Mouse (Mus musculus) embryonic fibroblast, embryonic 13.5 days (primary cell): Measurements from ENCODE around the gene Dhx32. TPM values are rescaled to one million over a fixed set of nuclear protein-coding genes. Genes with fewer than 3 reads are reported as not detected.

ENCODE experiments used
- H3K27ac ChIP-seq: 2 replicates; pipeline ENCODE4 v1.5.1; 2012; ENCODE audit warnings: low read length, control low read depth, inconsistent platforms; ENCODE audit not compliant: insufficient read depth
- H3K4me1 ChIP-seq: 2 replicates; pipeline ENCODE4 v1.6.1; 2011; ENCODE audit warnings: low read length; ENCODE audit not compliant: control insufficient read depth, insufficient read depth
- H3K4me3 ChIP-seq: 2 replicates; pipeline ENCODE4 v1.5.1; 2011; ENCODE audit warnings: mild to moderate bottlenecking, control low read depth, low read length; ENCODE audit not compliant: insufficient read depth
- CTCF ChIP-seq: IDR thresholded peaks from 2 replicates; pipeline ENCODE4 v1.5.1; 2011; ENCODE audit warnings: mild to moderate bottlenecking, control low read depth, low read length, moderate library complexity, borderline replicate concordance; ENCODE audit not compliant: insufficient read depth
- POLR2A ChIP-seq: IDR thresholded peaks from 2 replicates; pipeline ENCODE4 v1.6.1; 2011; ENCODE audit warnings: low read depth, mild to moderate bottlenecking, control low read depth, low read length, moderate library complexity
- polyA plus RNA-seq: library from polyadenylated mRNA; stranded (reverse); fragments of >200 nt; gene quantifications from 2 replicates; pipeline ENCODE4 v1.2.4, GENCODE M21; 2011; ENCODE audit warnings: low read depth; ENCODE audit not compliant: missing spikeins, insufficient read length

Dhx32 gene
- polyA plus RNA-seq, 1 experiment = 20.5 TPM

GRCm38 (mm10) chr7:133740558-133740957 lies 42.0 kb downstream of the Dhx32 start:
- no peak for TF ChIP-seq POLR2A
- TF ChIP-seq CTCF = no peak
- Histone ChIP-seq H3K27ac (no peak overlapping the region), H3K4me1 (peaks cover 2% of the 10 kb centered on the region; the same call in 1 of the 2 replicates), H3K4me3 (no peak overlapping the region)

DNA sequence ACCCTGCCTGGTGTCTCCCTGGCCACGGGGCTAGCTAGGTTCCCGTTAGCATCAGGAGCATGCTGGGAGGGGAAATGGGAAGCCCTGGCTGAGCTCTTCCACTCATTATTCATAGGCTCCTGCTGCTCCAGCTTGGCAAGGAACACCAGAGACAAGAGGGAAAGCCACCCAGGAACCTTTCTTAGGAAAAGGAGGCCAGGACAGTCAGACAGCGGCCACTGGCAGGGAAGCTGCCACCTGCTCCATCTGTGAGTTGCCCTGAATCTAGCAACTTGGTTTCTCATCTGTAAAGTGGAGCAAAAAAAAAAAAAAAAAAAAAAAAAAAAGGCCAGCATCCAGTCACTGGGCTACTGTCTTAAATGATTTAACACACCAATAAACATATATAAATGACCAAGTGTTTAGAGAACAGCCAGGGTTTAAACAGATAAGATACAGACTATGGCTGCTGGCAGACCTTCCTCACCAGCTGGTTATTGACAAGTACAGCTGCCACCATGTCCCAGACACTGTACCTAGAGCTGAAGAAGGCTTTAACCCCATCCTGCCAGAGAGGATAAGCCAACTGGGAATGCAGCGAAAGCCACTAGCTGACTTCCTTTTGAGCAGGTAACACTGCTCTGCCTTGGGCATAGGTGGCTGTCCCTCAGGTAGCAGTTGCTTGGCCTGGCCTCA lies 50.4 kb downstream of the Dhx32 start:
- Histone ChIP-seq H3K4me1 (no peaks in the 10 kb centered on the region), H3K4me3 (no peak overlapping the region), H3K27ac (no peak overlapping the region)
- no peak for TF ChIP-seq POLR2A
- TF ChIP-seq CTCF = no peak

DNA sequence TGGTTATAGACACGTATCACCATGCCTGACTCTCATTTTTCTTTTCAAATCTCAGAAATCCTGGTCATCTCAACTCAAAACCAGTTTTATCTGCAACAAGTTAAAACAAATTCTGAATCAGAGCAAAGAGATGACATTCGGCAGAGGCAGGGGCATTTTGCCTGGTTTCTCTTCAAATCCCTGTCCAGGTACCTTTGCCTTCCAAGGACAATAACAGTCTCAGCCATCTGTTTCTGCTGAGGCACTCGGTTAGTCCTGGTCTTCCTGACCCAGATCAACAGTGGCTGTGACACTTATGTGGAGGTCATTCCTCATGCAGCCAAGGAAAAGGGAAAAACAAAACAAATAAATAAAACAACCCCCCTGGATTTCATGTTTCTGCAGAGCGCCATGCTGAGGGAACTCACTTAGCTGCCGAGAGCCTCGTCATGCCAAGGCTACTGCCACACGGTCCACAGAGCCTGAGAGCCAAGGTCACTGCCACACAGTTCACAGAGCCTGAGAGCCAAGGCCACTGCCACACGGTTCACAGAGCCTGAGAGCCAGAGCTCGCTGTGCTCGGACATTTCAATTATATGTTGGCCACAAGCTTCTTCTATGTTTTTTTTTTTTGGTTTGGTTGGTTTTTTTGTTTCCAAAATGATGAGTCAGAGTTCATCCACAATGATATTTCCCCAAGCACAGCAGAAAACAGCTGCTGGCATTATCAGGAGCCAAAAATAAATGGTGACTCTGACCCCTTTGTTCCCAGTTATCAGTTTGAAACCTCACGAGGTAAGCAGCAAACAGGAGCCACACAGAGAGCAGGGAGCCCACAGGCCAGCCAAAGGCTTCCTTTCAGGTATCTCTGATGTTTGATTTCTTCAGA lies 52.0 kb downstream of the Dhx32 start:
- TF ChIP-seq CTCF (no peak), POLR2A (no peak)
- Histone ChIP-seq H3K27ac (no peak overlapping the region), H3K4me3 (no peak overlapping the region), H3K4me1 (no peaks in the 10 kb centered on the region)

- no peak for TF ChIP-seq CTCF
- no peak for TF ChIP-seq POLR2A
- Histone ChIP-seq H3K4me3 (no peak overlapping the region), H3K27ac (no peak overlapping the region), H3K4me1 (no peaks in the 10 kb centered on the region)
Measured at GRCm38 (mm10) chr7:133729351-133729750, 53.2 kb downstream of the Dhx32 start.

DNA sequence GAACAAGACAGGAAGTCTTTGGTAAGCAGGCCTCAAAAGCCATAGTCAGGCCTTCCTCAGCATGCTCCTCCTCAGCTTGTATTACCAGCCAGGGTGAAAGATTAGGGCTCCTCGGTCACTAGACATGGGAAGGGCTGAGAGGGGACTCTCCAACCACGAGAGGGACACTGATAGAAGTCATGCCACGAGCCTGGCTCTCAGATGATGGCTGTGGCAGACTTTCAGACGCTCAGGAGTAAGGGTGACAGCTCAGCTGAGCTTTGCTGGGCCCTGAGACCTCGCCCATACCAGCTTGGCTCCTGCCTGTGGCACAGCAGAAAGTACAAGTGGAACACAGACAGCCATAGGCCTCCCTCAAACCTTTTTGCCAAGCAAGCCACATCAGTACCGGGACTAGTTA lies 55.5 kb downstream of the Dhx32 start:
- TF ChIP-seq CTCF (no peak), POLR2A (no peak)
- no peak overlapping the region for H3K4me3 ChIP-seq
- H3K4me1 ChIP-seq = no peaks in the 10 kb centered on the region
- no peak overlapping the region for H3K27ac ChIP-seq

- no peak overlapping the region for H3K27ac ChIP-seq
- no peaks in the 10 kb centered on the region for H3K4me1 ChIP-seq
- H3K4me3 ChIP-seq = no peak overlapping the region
- TF ChIP-seq CTCF = no peak
- no peak for TF ChIP-seq POLR2A
Measured at GRCm38 (mm10) chr7:133725571-133725970, 57.0 kb downstream of the Dhx32 start.

- TF ChIP-seq POLR2A (no peak), CTCF (no peak)
- Histone ChIP-seq H3K27ac (no peak overlapping the region), H3K4me3 (no peak overlapping the region)
Measured at GRCm38 (mm10) chr7:133724844-133725243, 57.7 kb downstream of the Dhx32 start.

GRCm38 (mm10) chr7:133720616-133721015 lies 61.9 kb downstream of the Dhx32 start:
- H3K27ac ChIP-seq = no peak overlapping the region
- H3K4me3 ChIP-seq = no peak overlapping the region
- TF ChIP-seq CTCF = no peak
- TF ChIP-seq POLR2A = no peak

More at GRCm38 (mm10) chr7:133724844-133725243, 57.7 kb downstream of the Dhx32 start:
- H3K4me1 ChIP-seq = no peaks in the 10 kb centered on the region

GRCm38 (mm10) chr7:133718580-133718979 lies 63.9 kb downstream of the Dhx32 start:
- Histone ChIP-seq H3K27ac (no peak overlapping the region), H3K4me1 (no peaks in the 10 kb centered on the region), H3K4me3 (no peak overlapping the region)
- TF ChIP-seq POLR2A = no peak
- TF ChIP-seq CTCF = no peak

More at GRCm38 (mm10) chr7:133720616-133721015, 61.9 kb downstream of the Dhx32 start:
- no peaks in the 10 kb centered on the region for H3K4me1 ChIP-seq

- no peak for TF ChIP-seq CTCF
- H3K4me1 ChIP-seq = peaks cover 2% of the 10 kb centered on the region; the same call in 1 of the 2 replicates
- no peak overlapping the region for H3K4me3 ChIP-seq
- no peak overlapping the region for H3K27ac ChIP-seq
Measured at GRCm38 (mm10) chr7:133715387-133715786, 67.1 kb downstream of the Dhx32 start.
